Mouse (Mus musculus) adrenal gland (tissue): Measurements from ENCODE around the gene Hspb3.

Experiments used
- intact Hi-C: fragments of 180-260 bp; cut with DNase I; formaldehyde crosslinking; loops from one replicate; pipeline ENCODE4 v1.15.1; 2025
- long read RNA-seq, 2 experiments: library from polyadenylated mRNA; unstranded; transcript quantifications; one replicate each; pipeline ENCODE4 v2.0.0; 2020; ENCODE audit warnings: borderline replicate concordance in 1 of 2; ENCODE audit not compliant: insufficient replicate concordance in 1 of 2

Hspb3 gene
- long read RNA-seq, experiment 1, result 0 reads
- long read RNA-seq, experiment 2, result 0 reads

DNA sequence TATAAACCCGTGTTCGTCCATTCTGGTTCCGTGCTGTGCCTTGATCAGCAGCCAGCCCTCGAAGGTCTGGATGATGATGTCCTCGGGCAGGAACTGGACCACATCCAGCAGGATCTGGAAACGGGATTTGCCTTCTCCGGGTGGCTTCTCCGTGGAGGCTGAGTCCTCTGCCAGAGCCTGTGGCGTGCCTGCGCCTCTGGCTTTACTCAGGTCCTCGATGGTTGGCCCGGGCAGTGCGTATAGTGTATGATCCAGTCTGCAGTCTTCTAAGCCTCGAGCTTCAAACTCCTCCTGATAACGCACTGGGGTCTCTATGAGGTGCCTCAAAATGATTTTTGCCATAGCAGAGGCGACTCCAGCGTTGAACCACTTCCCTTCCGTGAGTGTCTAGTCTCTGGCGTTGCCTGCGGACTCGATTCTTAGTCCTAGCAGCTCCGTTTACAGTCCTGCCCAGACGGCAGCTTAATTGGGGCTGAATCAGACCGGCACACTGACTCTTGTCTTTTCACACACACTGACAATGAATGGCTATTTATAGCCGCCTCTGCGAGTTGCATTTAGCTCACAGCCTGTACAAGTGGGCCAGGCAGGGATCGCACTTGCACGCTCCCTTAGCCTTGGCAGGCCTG, at the start of gene Hspb3:
Gene Hspb3, minus strand, starts transcription at position 526 of the 629 bp plus-strand sequence.
- intact Hi-C loops, result no loop called here

DNA sequence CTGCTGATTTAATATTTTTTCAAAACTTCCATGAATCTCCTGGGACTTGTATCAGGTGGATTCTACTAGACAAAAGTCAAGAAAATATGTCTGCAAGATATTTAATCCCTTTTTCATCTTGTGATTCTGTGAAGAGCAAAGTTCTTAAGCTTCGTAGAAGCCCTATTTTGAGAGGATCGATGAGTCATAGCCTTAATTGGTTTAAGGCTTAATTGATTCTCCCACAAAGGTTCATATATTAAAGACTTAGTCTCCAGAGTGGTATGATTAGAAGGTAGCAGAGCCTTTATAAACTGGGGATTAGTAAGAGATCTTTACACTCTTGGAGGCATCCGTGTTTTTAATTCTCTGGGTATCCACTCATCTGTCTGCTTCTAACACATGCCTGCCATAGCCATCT, 49.7 kb upstream of the Hspb3 start:
- intact Hi-C loops, result no loop called here

DNA sequence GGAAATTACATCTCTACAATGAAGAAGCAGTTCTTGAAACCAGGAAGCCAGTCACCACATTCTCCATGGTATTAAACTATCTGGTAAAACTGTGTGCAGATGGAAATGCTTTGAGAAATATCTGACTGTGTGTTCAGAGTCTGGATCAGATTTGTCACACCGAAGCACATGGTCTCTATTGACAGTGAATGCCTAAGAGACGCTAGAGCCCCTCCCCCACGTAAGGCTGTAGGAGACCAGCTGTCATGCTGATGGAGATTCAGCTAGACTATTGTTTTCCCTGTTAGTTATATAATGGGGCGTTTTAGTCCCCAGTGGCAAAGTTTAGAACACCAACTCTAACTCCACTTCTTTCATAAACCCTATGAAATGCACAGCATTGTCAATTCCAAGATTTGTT, 42.7 kb upstream of the Hspb3 start:
- intact Hi-C loops, result no loop called here

DNA sequence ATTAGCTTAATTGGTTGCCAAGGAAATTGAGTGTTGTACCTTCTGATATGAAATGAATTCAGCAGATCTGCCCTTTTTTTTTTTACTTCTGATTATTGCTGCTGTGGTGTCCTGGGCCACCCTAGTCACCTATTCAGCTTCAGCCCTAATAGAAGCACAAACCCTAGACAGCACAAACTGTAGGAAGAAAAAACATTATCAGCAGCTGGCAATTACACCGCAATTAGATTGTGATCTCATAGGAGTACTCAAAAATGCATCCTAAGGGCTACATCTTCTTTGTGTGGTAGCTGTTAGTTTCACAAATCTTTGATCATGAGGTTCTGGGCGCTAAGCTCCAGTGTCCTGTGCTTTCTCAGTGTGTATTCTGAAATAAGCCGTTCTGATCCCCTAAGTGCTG, 37.7 kb upstream of the Hspb3 start:
- intact Hi-C loops, result no loop called here

DNA sequence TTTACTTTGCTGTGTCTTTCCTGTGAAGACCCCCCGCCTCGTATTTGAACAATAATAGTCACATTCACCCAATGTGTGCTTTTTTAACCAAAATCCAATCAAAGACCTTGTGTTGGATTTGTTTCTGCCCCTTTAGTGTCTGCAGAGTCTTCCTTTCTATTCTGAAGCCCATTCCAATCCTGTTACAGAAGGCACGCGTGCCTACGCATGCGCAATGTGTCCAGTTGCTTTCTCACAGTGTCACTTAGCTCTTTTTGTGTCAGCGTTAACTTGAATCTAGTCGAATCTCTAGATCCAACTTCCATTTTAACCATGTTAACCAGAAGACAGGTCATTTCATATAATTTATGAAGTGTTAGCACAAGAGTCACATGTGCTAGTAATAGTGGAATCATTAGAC, 36.5 kb upstream of the Hspb3 start:
- intact Hi-C loops, result no loop called here

DNA sequence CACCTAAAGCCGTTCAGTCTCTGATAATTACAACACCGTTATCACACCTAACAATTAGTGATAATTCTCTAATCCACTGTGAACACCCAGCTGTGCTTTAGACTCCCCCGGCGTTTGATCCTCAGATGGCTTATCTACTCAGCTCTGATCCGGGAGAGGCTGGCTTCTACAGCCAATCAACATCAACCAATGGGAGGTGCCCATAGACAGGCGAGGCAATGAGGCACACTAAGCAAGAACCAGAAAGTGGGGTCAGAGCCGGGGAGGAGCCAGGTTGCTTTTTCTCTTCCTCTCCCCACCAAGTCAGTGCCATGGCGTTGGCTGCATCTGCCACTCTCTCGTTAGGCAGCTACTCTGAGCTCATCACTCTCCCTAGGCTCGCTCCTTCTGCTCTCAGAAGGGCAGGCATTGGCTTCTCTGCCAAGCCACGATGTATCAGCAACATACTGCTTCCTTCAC, 36.0 kb upstream of the Hspb3 start:
- intact Hi-C loops, result no loop called here

DNA sequence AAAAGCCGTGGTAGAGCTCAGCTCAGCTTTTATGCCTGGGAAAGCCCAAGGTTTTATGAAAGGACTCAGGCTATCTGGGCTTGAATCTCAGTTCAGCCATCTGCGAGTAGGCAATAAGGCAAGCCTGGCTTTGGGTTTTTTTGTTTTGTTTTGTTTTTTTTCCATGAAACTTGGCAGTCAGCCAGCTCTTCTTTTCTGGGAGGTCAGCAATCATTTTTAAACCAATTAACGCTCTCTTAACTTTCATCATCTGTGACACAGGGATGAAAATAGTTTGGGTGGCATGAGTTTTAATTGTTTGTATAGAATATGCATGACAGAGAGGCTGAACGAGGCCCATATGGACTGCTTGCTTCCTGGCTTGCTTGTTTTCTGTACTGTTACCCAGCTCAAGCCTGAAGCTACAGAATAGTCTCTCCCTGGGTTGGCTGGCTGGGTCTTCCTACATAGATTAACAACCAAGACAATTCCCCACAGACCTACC, 33.4 kb upstream of the Hspb3 start:
- intact Hi-C loops, result no loop called here

DNA sequence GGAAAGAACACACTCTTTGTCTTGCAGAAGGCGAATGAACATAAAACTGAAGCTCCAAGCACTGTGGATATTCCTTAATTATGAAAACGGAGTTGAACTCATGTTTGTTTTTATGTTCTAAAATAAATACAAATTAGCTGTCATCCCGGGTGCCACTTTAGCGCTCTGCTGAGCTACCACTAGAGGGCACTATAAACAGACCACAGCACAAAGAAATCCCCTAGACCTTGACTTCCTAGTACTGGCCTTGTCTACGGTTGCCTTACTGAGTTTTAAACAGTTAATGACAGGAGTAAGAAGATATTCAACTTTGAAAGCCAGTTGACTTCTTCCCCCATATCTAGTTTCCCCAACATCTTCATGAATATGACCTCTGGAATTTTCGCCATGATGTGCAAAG, 29.9 kb upstream of the Hspb3 start:
- intact Hi-C loops, result loop anchor here (1.0 to 5.0 kb wide), 2 partner anchors 104 to 171 kb away; no protein-coding TSS in a partner anchor

DNA sequence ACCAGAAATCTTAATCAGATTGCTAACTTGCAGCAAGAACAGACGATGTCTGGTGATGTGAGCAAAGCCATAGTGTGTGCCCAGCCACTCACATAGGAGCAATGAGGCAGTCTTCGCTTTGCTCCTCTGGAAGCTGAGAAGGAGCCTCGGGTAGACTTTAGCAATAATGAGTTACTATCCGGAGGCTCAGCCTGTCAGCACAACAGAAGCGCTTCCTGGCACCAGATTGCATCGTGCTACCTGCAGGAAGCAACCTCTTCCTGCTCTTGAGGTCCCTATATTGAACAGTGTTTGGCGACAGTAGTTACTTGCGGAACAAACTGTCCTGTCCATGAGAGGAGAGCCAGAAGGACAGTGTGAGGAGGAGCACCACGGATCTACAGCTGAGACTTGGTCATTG, 28.2 kb upstream of the Hspb3 start:
- intact Hi-C loops, result loop anchor here (5.0 kb wide), 1 partner anchor 106 kb away; no protein-coding TSS in a partner anchor

DNA sequence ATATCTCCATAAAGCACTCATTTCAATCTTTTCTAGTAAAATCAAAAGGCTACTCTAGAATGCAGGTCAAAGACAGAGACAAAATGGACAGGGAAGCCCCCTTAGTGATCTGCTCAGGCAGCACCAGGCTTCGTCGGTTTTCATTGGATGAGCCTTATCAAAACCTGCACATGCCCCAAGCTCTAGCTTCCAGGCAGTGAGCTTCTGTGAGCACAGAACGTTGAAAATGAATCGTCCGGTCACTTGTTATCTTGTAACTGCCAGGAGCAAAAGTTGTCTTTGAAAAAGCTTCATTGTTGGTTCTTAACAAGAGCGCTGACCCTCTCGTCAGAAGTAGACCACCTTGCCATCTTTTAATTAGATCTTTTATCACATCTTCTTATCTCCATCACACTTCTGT, 26.4 kb upstream of the Hspb3 start:
- intact Hi-C loops, result loop anchor here (5.0 kb wide), 1 partner anchor 107 kb away; no protein-coding TSS in a partner anchor

DNA sequence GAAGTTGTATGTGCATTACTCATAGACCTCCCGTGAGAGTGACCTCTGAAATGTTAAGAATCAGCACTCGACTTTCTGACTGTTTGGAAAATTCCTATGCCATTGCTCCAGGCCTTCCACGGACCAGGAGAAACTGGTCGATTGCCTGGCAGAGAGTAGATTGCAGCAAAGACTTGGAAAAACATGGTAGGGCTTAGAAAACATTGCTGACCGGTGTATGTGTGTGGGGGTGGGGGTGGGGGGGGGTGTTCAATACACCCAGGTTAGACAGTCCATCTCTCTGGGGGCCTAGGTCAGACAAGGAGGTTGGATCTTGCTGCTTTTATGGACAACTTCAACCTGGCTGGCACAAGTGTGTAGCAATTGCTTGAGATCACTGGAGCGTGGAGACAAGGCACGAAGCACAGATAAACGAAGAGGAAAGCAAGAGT, 23.2 kb upstream of the Hspb3 start:
- intact Hi-C loops, result no loop called here

DNA sequence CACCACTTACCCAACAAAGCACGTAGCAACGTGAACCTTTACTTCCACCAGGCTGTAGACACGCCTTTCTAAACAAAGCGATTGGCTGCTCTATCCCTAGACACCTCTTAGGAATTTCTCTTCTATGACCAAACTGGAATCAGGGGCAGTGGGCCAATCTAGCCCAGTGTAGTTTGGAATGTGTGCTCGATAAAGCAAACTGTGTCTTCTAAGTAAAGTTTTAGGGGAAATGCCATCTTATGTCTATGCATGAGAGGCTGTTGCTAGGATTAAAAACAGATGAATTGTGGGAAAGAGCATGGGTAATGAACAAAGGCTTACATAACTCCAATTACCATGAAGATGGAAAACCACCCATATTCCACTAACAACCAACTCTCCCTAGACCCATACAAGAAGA, 19.3 kb upstream of the Hspb3 start:
- intact Hi-C loops, result no loop called here

DNA sequence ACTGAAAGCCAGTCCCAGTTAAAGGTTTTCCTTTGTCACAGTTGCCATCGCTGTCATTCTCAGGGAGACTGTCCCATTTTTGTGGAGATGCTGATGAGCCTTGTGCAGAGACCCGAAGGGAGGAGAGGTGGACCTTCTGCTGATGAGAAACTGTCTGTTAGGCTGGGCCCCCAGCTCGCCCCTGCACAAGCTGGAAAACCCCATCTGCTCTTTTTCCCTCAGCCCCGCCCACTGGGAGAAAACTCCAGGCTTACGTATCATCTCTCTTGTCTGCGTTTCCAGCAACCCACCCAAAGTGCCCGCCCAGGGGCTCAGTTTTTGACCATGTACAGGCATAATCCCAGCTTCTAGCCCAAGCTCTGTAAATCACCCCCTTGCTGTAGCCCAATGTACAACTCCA, 17.2 kb upstream of the Hspb3 start:
- intact Hi-C loops, result no loop called here

DNA sequence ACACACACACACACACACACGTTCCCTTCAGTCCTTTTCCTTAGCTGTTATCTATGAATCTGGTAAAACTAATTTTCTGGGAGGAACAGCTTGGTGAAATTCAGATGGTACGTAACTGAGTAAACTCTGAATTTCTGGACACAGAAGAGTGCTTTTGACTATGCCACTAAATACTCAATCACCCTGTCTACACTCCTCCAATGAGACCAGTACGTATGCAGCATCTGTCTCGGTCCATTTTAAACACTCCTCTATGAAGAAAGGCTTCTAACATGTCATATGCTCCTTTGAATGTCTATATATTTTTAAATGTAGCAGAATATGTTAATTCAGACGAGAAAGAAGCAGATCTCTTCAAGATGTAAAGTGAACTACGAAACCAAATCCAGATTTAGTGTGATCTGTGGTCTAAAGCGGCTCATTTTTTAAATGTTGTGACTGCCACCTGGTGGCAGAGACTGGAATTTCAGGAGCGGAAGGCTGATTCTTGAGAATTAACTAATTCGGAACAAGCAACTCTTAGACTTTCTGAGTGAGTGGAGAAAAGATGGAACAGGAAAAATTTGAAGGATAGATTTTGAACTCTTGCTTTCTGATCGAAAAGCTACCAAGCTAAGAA, 6.1 kb upstream of the Hspb3 start:
- intact Hi-C loops, result loop anchor here (5.0 kb wide), 1 partner anchor 402 kb away; no protein-coding TSS in a partner anchor

DNA sequence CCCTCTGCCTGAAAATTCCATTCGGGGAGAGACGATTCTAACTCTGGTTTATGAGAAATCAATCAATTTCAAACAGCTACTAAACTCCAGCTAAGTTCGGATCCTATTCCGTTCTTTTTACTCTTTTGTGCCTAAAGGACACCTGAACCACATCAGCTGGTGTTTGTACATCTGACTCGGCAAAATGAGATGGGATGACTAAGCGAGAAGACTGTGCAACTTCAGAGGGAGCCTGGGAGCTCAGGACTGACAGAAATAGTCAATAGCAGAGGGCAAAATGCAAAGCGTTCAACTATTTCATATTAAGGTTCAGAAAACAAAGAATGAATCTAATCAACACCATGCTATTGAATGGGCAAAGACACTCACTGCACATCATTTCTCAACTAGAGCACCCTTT, 407 bp upstream of the Hspb3 start:
- intact Hi-C loops, result no loop called here

DNA sequence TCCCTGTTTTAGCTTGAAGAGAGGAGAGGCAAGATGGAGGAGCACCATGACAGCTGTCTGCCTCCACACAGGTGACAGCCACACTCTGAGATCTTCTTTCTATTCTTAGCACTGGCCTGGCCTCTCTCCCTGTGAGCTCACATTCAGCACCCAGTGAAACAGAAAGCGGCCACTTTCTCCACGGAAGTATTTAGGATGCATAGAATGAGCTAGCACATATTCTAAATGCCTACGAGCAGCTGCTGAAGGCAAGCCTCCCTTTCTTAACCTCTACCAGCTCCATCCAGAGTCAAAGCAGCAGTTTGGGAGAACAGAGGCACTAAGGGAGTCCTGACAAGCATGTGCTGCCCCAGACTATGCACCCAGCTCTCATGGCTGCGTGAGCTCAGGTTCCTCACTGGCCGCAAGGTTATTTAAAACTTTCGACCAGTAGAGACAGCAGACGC, 1.6 kb downstream of the Hspb3 start:
- intact Hi-C loops, result no loop called here

DNA sequence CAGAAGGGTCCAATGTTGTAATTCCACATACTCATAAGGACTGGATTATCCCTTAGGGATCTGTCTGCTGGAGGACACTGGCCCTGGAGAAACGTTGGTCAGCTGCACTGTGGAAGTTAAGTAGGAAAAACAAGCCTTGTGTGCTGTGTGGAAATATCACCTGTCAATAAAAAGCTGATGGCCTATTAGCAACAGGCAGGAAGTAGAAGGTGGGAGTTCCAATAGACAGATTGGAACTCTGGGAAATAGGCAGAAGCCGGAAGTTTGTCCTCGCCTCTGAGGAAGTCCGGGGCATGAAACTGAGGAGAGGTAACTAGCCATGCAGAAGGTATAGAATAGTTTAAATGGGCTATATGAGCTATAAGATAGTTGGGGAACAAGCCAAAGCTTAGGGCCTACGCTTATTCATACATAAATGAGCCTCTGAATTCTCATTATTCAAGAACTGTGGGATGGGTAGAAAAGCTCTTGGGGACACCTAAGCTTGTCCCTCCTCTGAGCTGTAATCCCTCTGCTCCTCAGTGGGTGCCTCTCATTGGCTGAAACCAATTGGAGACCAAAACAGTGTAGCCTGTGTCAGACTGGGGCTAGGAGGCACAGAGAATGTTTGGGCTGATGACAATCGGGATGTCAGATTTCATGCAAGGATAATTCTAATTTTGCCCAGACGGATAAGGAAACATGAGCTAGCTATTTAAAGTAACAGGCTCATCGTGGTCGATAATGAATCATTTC, 2.7 kb downstream of the Hspb3 start:
- intact Hi-C loops, result no loop called here

DNA sequence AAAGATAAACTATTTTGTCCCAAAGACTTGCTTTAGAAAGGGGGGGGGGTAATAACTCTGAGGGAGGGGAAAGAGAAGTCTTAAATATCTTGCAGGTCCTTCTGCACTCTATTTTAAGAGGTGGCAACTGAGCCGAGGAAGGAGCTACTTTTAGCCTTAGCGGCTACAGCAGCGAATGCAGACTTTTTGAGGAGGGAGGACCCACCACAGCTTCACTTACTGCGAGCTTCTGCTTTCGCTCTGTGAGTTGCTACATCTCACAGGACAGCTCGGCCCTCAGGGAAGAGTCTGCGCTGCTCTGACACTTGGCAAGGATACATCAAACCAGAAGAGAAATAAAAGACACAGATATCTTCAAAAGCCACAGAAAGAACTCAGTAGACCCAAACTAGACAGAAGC, 6.3 kb downstream of the Hspb3 start:
- intact Hi-C loops, result no loop called here

DNA sequence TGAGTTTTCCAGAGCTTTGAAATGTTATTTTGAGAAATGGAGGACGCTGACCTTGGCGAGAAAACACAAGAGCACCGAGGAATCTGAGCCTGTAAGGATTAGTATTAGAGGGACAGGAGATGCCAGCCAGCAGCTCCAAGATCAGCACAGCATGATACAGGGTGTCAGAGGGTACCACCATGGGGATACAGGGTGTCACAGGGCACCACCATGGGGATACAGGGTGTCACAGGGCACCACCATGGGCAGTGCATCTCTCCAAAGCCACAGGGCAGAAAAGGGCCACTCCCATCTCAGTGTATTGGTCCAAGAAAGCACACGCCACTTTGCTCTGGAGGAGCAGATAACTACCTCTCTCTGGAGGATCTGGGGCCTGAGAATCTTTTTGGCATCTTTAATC, 6.8 kb downstream of the Hspb3 start:
- intact Hi-C loops, result no loop called here

DNA sequence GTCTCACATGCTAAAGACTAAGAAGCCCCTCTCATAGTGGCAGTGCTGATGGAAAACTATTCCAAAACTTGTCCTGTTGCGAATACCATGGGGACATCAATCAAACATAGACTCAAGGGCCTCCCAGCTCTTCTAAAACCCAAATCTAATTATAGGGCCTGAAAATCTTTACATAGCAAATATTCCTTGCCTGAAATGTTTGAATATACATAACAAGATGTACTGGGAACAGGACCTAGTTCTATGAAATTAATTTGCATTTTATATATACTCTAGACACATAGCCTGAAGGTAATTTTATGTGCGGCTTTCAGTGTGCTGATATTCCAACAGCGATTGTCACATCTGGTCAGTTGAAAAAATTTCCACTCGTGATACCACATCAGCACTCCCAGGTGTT, 8.0 kb downstream of the Hspb3 start:
- intact Hi-C loops, result no loop called here

DNA sequence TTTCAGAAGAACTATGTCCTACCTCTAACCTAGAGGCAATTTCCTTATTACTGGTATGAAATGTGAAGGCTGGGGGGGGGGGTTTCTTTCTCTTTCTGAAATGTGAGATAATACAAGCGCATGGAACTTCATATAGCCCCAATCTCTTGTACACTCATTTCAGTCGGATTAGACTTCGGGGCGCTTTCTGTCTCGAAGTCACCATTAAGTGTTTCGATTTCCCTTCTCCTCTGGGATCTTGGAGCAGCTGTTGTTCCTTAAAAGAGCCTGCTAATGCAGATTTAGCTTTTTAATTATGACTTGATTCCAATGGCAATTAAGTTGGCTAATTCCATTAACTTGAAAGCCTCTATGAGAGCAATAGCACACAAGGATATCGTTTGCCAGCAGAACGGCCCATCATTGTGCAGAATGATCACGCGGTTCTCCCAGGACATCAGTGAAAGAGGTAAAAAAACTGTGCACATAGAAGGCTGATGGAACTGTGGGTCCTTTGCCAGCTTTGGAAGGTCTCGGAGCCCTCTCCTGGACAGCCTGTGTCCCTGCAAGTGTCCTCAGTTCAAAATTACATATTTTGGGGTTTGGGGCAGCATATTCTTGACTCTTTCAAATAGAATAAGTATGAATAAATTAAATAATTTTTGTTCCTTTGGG, 22.4 kb downstream of the Hspb3 start:
- intact Hi-C loops, result loop anchor here (1.0 to 5.0 kb wide), 2 partner anchors 26 to 226 kb away; no protein-coding TSS in a partner anchor
